Mouse (Mus musculus) cortical plate, adult 2 months (tissue): Measurements from ENCODE around the gene Sirt4. TPM values are rescaled to one million over a fixed set of nuclear protein-coding genes. Genes with fewer than 3 reads are reported as not detected.

Source experiments
- H3K27ac ChIP-seq: fragments of 200-500 bp; 2 replicates; pipeline ENCODE4 v1.5.1; 2012; ENCODE audit warnings: low read length, control low read depth, inconsistent platforms; ENCODE audit not compliant: insufficient read depth
- H3K4me1 ChIP-seq: fragments of 200-500 bp; 2 replicates; pipeline ENCODE4 v1.6.1; 2011; ENCODE audit warnings: low read length; ENCODE audit not compliant: control insufficient read depth, insufficient read depth
- H3K4me3 ChIP-seq: fragments of 200-500 bp; 2 replicates; pipeline ENCODE4 v1.5.1; 2011; ENCODE audit warnings: mild to moderate bottlenecking, low read length, control low read depth; ENCODE audit not compliant: insufficient read depth
- CTCF ChIP-seq: fragments of 200-500 bp; IDR thresholded peaks from 2 replicates; pipeline ENCODE4 v1.5.1; 2011; ENCODE audit warnings: mild to moderate bottlenecking, control low read depth, low read length; ENCODE audit not compliant: insufficient read depth; ENCODE audit errors: extremely low read depth
- POLR2A ChIP-seq: fragments of 200-500 bp; IDR thresholded peaks from 2 replicates; pipeline ENCODE4 v1.6.1; 2011; ENCODE audit warnings: mild to moderate bottlenecking, low read length, control low read depth; ENCODE audit not compliant: insufficient read depth; ENCODE audit errors: extremely low read depth
- polyA plus RNA-seq: library from polyadenylated mRNA; depleted of rRNA; stranded (reverse); fragments of >200 nt; gene quantifications from 2 replicates; pipeline ENCODE4 v1.2.3, GENCODE M21; 2012

The Sirt4 gene
- polyA plus RNA-seq, 1 experiment = 89.5 TPM

DNA sequence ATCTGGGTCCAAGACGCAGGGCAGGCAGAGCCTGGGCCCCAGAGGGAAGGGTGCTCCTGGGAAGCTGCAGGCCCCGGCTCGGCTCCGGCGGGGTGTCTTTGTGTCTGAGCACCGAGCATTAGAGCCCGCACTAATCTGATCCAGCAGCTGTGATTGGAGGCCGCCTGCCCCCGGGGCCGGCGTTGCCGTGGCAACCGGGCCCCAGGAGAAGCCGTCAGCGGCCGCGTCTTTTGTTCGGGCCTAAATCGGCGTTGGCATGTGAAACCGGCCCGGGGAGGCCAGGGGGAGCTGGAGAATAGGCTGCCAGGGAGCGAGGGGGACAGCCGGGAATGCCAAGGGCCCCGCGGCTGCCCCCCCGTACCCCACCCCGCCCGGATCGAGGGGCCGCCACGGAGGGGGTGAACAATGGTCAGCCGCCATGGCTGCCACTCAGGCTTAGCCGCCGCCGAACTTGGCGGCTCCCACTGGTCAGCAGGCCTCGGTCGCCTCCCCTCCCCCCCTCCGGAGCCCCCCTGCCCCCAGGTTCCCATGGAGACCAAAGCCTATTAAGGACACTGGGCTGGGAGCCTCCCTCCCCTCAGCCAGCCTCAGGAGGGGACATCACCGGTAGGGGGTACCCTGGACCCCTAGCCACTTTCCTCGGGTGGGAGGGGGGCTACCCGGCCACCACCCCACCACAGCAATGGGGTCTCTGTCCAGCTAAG is 48.0 kb downstream of the Sirt4 start:
- Histone ChIP-seq H3K4me1 (peaks cover 6% of the 10 kb centered on the region), H3K27ac (peak overlapping the region; percentile 99), H3K4me3 (peak overlapping the region; percentile 25)
- TF ChIP-seq POLR2A (peak; percentile 67), CTCF (no peak)

DNA sequence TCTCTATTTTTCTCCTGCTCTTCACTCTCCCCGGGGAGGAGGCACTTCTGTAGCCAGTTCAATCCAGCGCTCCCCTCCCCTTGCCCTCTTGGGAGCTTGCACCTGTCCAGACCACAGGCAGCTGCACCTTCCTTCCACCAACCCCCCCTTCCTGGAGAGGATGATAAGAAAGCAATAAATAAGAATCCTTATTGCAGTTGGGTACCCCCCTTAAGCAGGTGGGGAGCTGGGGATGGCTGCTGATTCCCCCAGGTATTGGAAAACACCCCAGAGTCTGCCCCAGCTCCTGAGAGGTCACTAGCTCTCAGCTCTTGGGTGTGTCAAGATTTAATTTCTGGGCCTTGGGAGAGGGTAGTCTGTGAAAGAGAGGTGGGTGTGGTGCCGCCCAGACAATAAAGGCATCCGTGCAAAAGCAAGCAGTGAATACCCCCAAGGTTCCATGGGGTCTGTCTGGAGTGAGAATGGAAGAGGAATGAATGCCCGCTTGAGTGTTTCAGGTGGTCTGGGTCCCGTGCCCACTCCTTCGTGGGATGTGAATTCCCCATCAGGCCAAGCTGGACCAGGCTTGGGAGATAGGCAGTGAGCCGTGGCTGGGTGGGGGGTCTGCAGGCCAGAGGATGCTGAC is 48.7 kb downstream of the Sirt4 start:
- TF ChIP-seq CTCF = no peak
- TF ChIP-seq POLR2A = no peak
- H3K4me1 ChIP-seq = peaks cover 6% of the 10 kb centered on the region
- H3K4me3 ChIP-seq = peak overlapping the region; percentile 25
- peak overlapping the region; percentile 99 for H3K27ac ChIP-seq

DNA sequence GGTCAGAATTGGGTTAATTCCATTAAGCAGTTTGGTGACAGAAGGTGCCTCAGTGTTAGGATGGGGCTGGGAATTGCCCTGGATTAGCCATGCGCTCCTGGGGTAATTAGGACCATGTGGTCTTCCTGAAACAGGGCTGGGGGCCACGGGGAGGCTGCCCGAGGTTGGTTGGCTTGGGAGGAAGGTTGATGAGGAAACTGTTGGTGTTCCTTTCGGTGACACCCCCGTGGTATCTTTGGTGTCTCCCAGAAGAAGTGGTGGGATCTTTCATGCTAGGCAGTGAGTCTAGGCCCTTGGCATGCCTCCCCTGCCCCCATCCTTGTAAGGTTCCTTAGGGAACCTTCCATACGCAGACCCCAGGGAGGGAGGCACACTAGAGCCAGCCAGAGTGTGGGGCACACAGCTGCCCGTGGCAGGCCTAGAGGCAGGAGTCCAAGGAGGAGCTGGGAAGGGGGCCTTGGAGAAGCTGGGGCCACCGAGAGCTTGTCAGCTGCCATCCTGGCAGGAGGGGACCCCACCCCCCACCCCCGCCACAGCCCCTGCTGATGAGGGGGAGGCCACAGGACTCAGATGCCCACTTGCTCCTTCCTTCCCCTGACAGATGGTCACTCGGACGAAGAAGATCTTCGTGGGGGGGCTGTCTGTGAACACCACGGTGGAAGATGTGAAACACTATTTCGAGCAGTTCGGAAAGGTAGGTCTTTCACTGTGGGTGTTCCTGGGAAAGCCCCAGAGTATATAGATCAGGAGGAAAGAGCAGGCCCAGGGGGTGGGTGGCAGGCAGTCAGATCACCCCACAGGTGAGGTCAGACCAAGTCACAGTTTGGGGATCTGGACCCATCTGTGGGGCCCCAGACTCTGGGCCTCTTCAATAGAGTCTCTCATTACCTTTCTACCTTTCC is 49.4 kb downstream of the Sirt4 start:
- H3K4me1 ChIP-seq = peaks cover 6% of the 10 kb centered on the region
- H3K4me3 ChIP-seq = no peak overlapping the region
- H3K27ac ChIP-seq = peak overlapping the region; percentile 99; the same call in 1 of the 2 replicates
- TF ChIP-seq POLR2A (no peak), CTCF (no peak)

DNA sequence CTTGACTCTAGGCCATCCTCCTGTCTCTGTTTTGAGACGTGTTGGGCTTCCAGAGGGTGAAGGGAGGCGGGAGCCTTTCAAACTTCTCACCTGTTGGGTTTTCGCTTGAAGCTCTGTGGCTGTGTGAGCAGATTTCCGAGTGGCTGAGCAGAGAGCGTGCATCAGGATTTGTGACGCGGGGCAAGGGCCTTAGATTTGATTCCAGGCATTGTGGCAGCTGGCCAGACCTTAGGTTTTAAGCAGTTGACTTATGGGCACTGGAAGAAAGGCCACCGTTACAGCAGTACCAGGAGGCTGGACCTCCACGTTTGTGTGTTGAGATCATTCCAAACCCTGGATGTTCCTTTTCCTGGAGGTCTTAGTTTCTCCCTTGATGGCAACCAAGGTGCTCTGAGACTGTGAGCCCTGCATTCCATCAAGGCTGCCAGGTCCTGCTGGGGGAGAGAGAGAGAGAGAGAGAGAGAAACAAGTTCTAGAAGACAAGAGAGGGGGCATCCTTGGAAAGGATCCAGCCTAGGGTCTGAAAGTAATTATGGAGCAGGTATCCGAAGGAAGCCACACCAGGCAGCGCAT is 50.2 kb downstream of the Sirt4 start:
- TF ChIP-seq CTCF (no peak), POLR2A (no peak)
- no peak overlapping the region for H3K4me3 ChIP-seq
- H3K27ac ChIP-seq = no peak overlapping the region
- peaks cover 6% of the 10 kb centered on the region for H3K4me1 ChIP-seq

DNA sequence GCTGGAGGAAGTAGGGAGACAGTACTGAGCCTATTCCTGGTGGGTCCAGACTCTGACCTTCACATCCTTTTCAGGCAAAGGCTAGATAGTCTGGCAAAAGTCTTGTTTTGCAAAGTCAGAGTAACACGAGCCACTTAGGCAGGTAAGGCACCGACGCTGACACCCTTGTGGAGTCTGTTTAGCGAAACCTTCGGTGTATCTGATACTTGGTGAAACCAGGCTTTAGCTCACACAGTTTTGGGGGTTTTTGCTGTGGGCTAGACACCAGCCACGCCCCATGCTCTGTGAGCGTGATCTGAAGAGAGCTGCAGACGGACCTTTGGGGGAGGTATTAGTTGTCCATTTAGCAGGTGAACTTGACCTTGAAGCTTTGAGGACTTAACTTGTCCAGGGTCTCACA is 51.3 kb downstream of the Sirt4 start:
- TF ChIP-seq CTCF (no peak), POLR2A (no peak)
- peaks cover 6% of the 10 kb centered on the region for H3K4me1 ChIP-seq
- no peak overlapping the region for H3K4me3 ChIP-seq
- H3K27ac ChIP-seq = no peak overlapping the region

DNA sequence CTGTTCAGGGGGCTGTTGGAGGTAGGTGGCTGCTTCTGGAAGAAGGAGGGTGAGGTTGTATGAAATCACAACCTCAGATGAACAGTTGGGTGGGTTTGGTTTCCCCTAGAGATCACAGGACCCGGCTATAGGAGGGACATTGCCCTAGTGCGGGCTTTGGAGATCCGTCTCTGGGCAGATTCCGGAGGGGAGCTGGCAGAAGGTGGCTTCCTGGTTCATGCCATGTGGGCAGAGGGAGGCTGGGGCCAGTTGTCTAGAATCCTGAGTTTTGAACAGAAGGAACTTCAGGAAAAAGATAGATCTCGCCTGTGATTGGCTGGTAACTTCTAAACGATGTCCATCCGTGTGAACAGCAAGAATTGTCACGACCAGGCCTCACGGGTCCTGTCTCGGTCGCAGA is 52.1 kb downstream of the Sirt4 start:
- Histone ChIP-seq H3K27ac (no peak overlapping the region), H3K4me3 (no peak overlapping the region), H3K4me1 (peaks cover 6% of the 10 kb centered on the region)
- TF ChIP-seq CTCF = no peak
- no peak for TF ChIP-seq POLR2A

DNA sequence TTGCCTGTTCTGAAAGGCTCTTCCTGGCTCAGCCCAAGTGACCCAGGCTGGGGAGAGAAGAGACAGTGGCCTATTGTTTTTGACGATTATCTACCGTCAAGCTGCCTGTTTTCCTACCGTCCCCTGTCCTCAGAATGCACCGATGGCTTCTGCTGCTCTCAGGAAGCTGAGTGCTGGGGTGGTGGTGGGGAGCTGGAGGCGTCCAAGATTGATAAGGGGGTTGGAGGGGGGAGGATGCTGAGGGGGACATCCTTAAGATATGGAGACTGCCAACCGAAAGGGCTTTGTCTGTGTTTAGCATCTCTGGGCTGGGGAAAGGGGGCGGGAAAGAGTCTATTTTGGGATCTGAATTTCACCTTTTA is 52.6 kb downstream of the Sirt4 start:
- Histone ChIP-seq H3K4me3 (no peak overlapping the region; the same call in 1 of the 2 replicates), H3K4me1 (peaks cover 6% of the 10 kb centered on the region), H3K27ac (no peak overlapping the region)
- no peak for TF ChIP-seq CTCF
- TF ChIP-seq POLR2A = no peak

DNA sequence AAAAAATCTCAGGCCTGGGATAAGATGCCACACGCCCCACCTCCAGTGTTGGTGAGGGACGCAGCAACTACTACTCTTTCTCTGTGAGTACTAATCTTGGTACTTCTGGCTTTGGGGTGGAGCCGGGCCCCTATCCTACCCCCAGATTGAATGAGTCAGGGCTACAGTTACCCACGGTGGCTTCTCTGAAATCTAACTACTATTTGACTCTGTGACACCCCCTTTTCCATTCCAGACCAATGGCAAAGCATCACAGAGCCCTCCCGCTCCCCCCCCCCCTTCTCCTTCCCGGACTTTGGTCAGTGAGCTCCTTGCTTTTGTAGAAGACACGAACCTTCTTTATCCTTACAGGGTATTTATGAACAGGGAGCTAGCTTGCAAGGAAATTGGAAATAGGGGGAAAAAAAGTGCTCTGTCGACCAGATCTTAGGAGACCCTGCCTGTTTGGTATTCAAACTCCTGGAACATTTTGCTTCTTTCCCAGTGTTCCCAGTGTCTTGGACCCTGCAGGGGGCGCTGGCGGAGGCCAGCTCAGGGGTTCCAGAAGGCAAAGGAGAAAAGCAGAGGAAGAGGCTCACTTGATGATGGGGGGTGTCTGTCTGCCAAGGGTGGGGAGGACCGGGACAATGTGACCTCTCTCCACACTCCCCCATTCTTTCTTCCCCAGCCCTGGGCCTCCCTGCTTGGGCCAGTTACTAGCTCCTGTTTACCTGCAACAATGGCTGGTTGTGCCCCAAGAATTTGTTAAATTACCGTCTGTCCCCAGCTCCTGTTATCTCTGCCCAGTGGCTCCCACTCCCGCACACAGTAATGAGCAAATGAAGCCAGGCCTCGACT is 53.2 kb downstream of the Sirt4 start:
- TF ChIP-seq POLR2A = no peak
- peak; percentile 23; the same call in 1 of the 2 replicates for TF ChIP-seq CTCF
- H3K4me3 ChIP-seq = peak overlapping the region; percentile 39; the same call in 1 of the 2 replicates
- H3K27ac ChIP-seq = no peak overlapping the region
- peaks cover 6% of the 10 kb centered on the region for H3K4me1 ChIP-seq
